Mouse (Mus musculus): ENCODE results near the gene Ckmt1.
"Not testable (repeated sequence)": the region's sequence is repeated elsewhere in the genome, so short reads cannot be mapped to it uniquely, and the experiment has no call there.

DNA sequence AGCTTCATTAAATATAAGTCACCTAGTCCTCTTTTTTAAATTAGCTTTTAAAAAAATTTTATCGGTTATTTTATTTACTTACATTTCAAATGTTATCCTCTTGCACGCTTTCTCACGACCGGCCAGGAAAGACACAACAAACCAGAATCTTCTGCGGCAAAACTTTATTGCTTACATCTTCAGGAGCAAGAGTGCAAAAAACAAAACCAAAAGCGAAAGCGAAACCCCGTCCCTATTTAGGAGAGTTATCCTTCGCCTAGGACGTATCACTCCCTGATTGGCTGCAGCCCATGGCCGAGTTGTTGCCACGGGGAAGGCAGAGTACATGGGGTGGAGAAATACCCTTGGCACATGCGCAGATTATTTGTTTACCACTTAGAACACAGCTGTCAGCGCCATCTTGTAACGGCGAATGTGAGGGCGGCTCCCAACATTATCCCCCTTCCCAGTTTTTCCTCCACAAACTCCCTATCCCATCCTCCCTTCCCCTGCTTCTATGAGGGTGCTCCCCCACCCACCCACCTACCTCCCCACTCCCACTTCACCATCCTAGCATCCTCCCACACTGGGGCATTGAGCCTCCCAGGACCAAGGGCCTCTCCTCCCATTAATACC, 29.6 kb downstream of the Ckmt1 start, which contains the start of gene Strc:
- TF ChIP-seq EP300, CTCF (IDR thresholded peaks at IDR 0.05; ENCODE audit: low read depth): not testable (repeated sequence)

All from liver, postnatal 0 days (tissue).